In genomic region chr16:85269681-85270080, GRCm38 (mm10) we compare ENCODE assay signal across 13 mouse cellular contexts.
"Had no signal": no experiment of that assay in that cellular context is flagged by ENCODE, and none has a peak within 500 bp of the region (broad histone marks: within the 10 kb centered on the region; RNA-seq: fewer than 3 reads in every experiment).

No protein-coding gene starts in this region.

- DNase-seq: kidney, adult 11 months; kidney, adult 9 months; kidney, postnatal 10 days; lung, embryonic 14.5 days; lung, postnatal 10 days; lung, postnatal 4 days; right cerebral cortex, adult 18-20 months; right cerebral cortex, postnatal 25 days; thymus, postnatal 36 days had no signal

- H3K9me3 ChIP-seq: limb, embryonic 15.5 days; liver, embryonic 12.5 days; midbrain, embryonic 15.5 days had no signal

- H3K4me1 ChIP-seq: limb, embryonic 15.5 days; liver, embryonic 12.5 days had no signal

- H3K36me3 ChIP-seq: limb, embryonic 15.5 days; liver, embryonic 12.5 days; midbrain, embryonic 15.5 days; neural tube, embryonic 13.5 days had no signal

- ATAC-seq: liver, embryonic 12.5 days; midbrain, embryonic 15.5 days had no signal

- H3K27ac ChIP-seq: limb, embryonic 15.5 days; liver, embryonic 12.5 days; midbrain, embryonic 15.5 days; neural tube, embryonic 13.5 days had no signal

- H3K9ac ChIP-seq: limb, embryonic 15.5 days; liver, embryonic 12.5 days; lung, embryonic 14.5 days; midbrain, embryonic 15.5 days; neural tube, embryonic 13.5 days had no signal

- H3K4me2 ChIP-seq: limb, embryonic 15.5 days; liver, embryonic 12.5 days; lung, embryonic 14.5 days; midbrain, embryonic 15.5 days; neural tube, embryonic 13.5 days had no signal

- H3K4me3 ChIP-seq: limb, embryonic 15.5 days; liver, embryonic 12.5 days; midbrain, embryonic 15.5 days; neural tube, embryonic 13.5 days had no signal

- H3K27me3 ChIP-seq: limb, embryonic 15.5 days; liver, embryonic 12.5 days; midbrain, embryonic 15.5 days; neural tube, embryonic 13.5 days had no signal
